Mouse (Mus musculus) kidney, embryonic 14.5 days (tissue): ENCODE measurements around the gene Gak. TPM values are rescaled to one million over a fixed set of nuclear protein-coding genes. Genes with fewer than 3 reads are reported as not detected.

ENCODE experiments used
- ATAC-seq: fragments of 200-750 bp; cut with Nextera tagmentation; 2 replicates; pipeline ENCODE4 v1.8.0; 2017; ENCODE audit warnings: moderate number of reproducible peaks, mild to moderate bottlenecking, moderate TSS enrichment, moderate library complexity; ENCODE audit not compliant: low FRiP score, low TSS enrichment
- H3K27ac ChIP-seq: fragments of 300-500 bp; sonication (generic); 2 replicates; pipeline ENCODE4 v1.5.1; 2014; ENCODE audit warnings: low read depth, mild to moderate bottlenecking, low read length, moderate library complexity, mixed read lengths
- H3K27me3 ChIP-seq: fragments of 300-500 bp; sonication (generic); 2 replicates; pipeline ENCODE4 v1.6.1; 2014; ENCODE audit warnings: mild to moderate bottlenecking, low read length; ENCODE audit not compliant: control insufficient read depth, insufficient read depth
- H3K36me3 ChIP-seq: fragments of 300-500 bp; sonication (generic); 2 replicates; pipeline ENCODE4 v1.6.1; 2014; ENCODE audit warnings: low read length, mixed read lengths; ENCODE audit not compliant: control insufficient read depth, insufficient read depth
- H3K4me1 ChIP-seq: fragments of 300-500 bp; sonication (generic); 2 replicates; pipeline ENCODE4 v1.6.1; 2014; ENCODE audit warnings: low read length, mixed read lengths; ENCODE audit not compliant: control insufficient read depth, insufficient read depth
- H3K4me2 ChIP-seq: fragments of 300-500 bp; sonication (generic); replicated peaks from 2 replicates; pipeline ENCODE4 v1.6.1; 2014; ENCODE audit warnings: low read depth, mild to moderate bottlenecking, low read length
- H3K4me3 ChIP-seq: fragments of 300-500 bp; sonication (generic); 2 replicates; pipeline ENCODE4 v1.5.1; 2014; ENCODE audit warnings: mild to moderate bottlenecking, low read length
- H3K9ac ChIP-seq: fragments of 300-500 bp; sonication (generic); 2 replicates; pipeline ENCODE4 v1.6.1; 2014; ENCODE audit warnings: low read depth, mild to moderate bottlenecking, low read length, moderate library complexity
- H3K9me3 ChIP-seq: fragments of 300-500 bp; sonication (generic); 2 replicates; pipeline ENCODE4 v1.6.1; 2016; ENCODE audit warnings: low read length; ENCODE audit not compliant: control insufficient read depth
- WGBS: fragments of 180-500 bp; shearing (Covaris S2); extraction: QIAGEN DNeasy Blood & Tissue Kit; methylation state at CpG from one replicate; pipeline ENCODE4 v1.1.7; 2014; 5-methylcytosine and 5-hydroxymethylcytosine counted together
- polyA plus RNA-seq: library from polyadenylated mRNA; unstranded; fragments of >200 nt; fragmentation: Nextera tagmentation; extraction: Ambion mirVana; gene quantifications from 2 replicates; pipeline ENCODE4 v1.2.1, GENCODE M21; 2014

Gak gene
- 30.4 and 48.8 TPM in 2 replicates for polyA plus RNA-seq

DNA sequence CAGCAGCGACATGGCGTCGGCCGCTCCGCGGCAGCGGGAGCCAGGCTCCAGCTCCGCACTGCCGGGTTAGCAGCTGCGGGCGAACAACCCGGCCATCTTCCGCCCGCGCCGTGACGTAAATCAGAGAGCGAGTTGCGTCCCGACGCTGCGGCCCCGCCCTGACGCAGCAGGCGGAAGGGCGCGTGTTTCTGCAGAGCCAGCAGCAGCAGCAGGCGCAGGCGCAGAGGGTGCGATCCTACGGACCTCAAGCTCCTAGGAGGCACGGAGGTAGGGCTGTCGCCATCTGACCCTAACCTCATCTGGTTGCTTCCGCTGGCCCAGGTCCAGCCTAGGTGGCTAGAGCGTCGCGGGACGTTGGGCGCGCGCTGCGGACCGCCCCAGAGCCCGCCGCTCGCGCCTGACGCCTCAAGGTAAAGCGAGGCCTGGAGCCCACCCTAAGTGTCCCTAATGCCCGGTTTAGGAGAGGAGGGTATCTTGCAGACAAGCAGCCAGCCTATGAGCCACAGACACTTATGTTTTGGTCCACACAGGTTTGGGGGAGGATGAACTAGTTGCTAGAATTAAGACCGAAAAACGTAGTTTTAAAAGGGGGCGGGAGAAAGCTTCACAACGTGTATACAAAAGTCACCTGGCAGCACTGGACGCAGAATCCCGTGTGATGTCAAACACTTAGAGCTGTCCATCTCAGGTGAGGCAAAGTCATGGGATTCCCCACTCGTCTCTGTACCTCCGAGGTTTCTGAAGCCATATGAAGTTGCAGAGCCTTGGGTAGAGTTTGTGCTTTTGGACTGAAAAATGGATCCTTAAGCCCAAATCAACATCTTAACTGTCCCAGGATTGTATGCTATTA lies at the start of gene Gak, which contains the start of gene Tmem175:
TSS of gene Gak (minus strand) at position 122 of the 850 bp plus-strand sequence.
TSS of gene Tmem175 (plus strand) at position 137 of the 850 bp plus-strand sequence.
- peak within 1 kb of the TSS; percentile 89 for H3K4me2 ChIP-seq
- H3K27me3 ChIP-seq: no peaks in the 10 kb centered on the region
- no peaks in the 10 kb centered on the region for H3K36me3 ChIP-seq
- H3K4me1 ChIP-seq: peaks cover 15% of the 10 kb centered on the region
- peak within 1 kb of the TSS; percentile 95 for H3K4me3 ChIP-seq
- H3K9ac ChIP-seq: peak within 1 kb of the TSS; percentile 93
- ATAC-seq: peak; percentile 97
- peak within 1 kb of the TSS; percentile 83 for H3K27ac ChIP-seq
- WGBS: under 1% methylated on average over 58 of the region's 58 CpGs
- H3K9me3 ChIP-seq: no peaks in the 10 kb centered on the region

DNA sequence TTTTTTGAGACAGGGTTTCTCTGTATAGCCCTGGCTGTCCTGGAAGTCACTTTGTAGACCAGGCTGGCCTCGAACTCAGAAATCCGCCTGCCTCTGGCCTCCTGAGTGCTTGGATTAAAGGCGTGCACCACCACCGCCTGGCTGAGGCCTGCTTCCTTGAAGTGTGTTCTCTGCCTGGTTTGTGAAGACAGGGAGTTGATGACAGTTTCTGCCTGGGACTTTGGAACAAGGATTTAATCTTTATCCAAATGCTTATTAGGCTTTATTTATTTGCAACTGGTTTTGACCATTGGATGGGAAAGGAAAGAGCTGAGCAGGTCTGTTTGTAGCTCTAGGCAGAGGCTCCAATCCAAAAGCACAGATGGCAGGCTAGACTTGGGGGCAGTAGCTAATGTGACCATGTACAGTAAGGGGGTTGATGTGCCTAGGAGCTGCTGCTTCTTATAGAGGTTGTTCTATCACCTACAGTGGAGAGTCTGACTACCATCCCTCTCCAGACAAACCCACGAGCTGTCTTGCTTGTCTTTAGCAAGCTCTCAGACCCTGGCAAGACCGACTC lies 48.8 kb upstream of the Gak start:
- Histone ChIP-seq H3K4me2 (no peak overlapping the region), H3K27me3 (no peaks in the 10 kb centered on the region), H3K9me3 (no peaks in the 10 kb centered on the region), H3K36me3 (no peaks in the 10 kb centered on the region), H3K27ac (no peak overlapping the region), H3K4me3 (no peak overlapping the region), H3K9ac (no peak overlapping the region), H3K4me1 (peaks cover 2% of the 10 kb centered on the region; the same call in 1 of the 2 replicates)
- WGBS: 93% methylated on average over 6 of the region's 6 CpGs
- no peak for ATAC-seq

DNA sequence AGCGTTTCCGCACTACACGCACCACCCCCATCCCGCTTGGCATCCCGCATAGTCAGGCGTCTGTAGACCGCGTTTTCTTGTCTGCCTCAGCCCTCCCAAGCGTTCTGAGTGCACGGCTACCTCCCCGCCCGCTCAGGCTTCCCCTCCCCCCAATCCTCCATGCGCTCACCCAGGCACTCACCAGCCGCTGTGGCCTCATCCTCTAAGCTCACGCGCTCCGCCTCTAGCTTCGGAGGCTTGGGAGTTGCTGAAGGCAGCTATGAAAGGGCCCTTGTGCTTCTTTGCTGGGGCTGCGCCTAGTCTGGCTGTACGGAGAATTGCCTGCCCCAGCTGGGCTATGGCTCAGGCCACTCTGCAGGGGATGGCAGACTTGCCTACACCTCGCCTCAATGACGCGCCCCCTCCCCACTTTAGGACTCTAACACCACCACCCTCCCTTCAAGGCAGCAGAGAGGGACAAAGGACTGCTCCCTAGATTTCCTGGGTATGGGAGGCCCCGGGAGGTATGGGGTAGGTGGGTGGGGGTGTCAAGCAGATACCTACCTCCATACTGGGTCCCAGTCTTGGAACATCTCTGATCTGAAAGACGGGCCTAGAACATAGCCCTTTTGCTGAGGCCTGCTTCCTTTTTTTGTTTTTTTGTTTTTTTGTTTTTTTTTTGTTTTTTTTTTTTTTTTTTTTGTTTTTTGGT lies 48.2 kb upstream of the Gak start:
- Histone ChIP-seq H3K9ac (peak overlapping the region; percentile 44; the same call in 1 of the 2 replicates), H3K27ac (peak overlapping the region; percentile 56; the same call in 1 of the 2 replicates), H3K27me3 (no peaks in the 10 kb centered on the region), H3K4me1 (peaks cover 2% of the 10 kb centered on the region; the same call in 1 of the 2 replicates), H3K4me3 (peak overlapping the region; percentile 27), H3K4me2 (peak overlapping the region; percentile 59), H3K36me3 (no peaks in the 10 kb centered on the region), H3K9me3 (no peaks in the 10 kb centered on the region)
- peak; percentile 86 for ATAC-seq
- WGBS: 4% methylated on average over 25 of the region's 25 CpGs

DNA sequence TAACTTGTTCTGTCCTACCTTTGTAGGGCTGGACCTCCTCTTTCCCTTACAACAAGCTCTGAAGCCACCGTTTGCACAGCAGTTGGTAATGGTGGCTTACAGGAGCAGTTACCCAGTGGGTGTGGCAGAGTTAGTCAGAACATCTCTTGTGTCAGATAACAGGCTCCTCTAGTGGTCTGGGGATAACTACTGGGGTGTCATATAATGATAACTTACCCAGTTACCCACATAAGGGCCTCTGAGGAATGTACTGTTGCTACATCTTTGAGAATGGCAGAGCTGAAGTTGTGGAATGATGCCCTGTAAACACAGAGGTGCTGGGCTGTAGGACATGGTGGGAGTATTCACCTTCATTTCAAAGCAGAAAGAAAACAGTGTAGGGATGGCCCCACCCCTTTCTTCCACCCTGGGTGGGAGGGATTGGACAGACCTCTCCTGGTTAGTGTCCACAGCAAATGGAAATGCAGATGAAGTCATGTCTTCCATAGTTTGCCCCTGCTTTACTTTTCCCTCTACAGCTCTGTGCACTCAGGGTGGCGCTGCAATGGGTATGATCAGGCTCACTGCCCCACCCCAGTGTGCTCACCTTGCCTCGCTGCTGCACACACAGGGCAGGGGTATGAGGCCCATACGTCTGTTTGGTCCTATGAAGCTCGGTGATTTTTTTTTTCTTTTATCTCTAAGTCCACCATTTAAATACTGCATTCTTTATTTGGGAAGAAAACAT lies 47.4 kb upstream of the Gak start:
- peak overlapping the region; percentile 59 for H3K4me2 ChIP-seq
- H3K36me3 ChIP-seq: 0 out of 2 replicates have a peak, but pooled peaks cover 4% of the 10 kb centered on the region
- no peaks in the 10 kb centered on the region for H3K27me3 ChIP-seq
- H3K4me3 ChIP-seq: peak overlapping the region; percentile 27
- peak overlapping the region; percentile 44; the same call in 1 of the 2 replicates for H3K9ac ChIP-seq
- peak; percentile 16 for ATAC-seq
- 8% methylated on average over 5 of the region's 5 CpGs for WGBS
- H3K27ac ChIP-seq: peak overlapping the region; percentile 32; the same call in 1 of the 2 replicates
- peaks cover 2% of the 10 kb centered on the region; the same call in 1 of the 2 replicates for H3K4me1 ChIP-seq
- H3K9me3 ChIP-seq: no peaks in the 10 kb centered on the region

DNA sequence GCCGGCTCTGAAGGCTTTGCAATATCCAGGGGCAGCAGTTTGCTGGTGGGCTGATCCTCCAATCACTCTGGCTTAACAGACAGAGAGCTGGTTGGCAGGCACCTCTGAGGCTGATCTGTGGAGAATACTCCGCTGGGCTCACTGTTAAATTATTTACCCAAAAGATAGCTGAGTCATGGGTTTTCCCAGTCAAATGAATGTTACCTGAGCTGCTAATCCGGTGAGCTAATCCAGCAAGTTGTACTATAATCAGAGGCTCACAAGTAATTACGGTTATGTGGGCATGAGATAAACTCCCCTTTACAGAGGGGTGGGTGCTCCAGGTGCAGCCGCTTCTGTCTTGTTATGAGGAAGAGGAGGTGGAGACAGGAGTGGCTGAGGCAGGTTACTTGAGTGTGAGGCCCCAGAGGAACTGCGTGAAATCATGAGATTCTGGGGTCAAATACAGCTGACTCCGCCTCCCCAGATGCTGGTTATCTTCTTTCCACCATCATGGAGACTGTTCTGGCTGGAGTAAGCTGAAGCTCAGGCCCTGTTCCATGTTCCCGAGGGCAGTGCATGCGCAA lies 45.8 kb upstream of the Gak start, which contains the start of gene Slc26a1:
TSS of gene Slc26a1 (minus strand) at position 319 of the 566 bp plus-strand sequence.
- ATAC-seq: no peak
- Histone ChIP-seq H3K36me3 (0 out of 2 replicates have a peak, but pooled peaks cover 4% of the 10 kb centered on the region), H3K27me3 (no peaks in the 10 kb centered on the region), H3K9ac (no peak within 1 kb of the TSS), H3K4me2 (no peak within 1 kb of the TSS), H3K4me3 (no peak within 1 kb of the TSS), H3K9me3 (no peaks in the 10 kb centered on the region), H3K27ac (no peak within 1 kb of the TSS), H3K4me1 (peaks cover 2% of the 10 kb centered on the region; the same call in 1 of the 2 replicates)
- WGBS: 71% methylated on average over 9 of the region's 9 CpGs

DNA sequence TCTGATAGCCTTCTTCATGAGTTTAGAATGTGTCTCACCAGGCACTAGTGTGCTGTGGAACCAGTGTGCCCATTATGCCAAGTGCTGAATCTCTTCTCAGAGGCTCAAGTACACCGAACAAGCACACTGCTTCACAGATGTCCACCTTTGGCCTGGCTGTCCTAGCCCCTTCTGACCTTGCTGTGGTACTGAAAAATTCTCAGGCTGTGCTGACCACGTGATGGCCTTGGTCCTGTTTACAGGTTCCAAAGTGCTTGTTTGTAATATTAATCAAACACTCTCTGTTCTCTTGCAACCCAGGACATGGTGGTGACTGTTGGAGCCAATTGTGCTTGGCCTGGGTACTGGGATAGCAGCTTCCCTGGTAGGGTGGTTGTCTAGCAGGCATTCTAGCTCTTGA lies 45.1 kb upstream of the Gak start:
- H3K9me3 ChIP-seq: no peaks in the 10 kb centered on the region
- H3K27me3 ChIP-seq: no peaks in the 10 kb centered on the region
- H3K4me2 ChIP-seq: no peak overlapping the region
- H3K9ac ChIP-seq: no peak overlapping the region
- H3K4me3 ChIP-seq: no peak overlapping the region
- H3K27ac ChIP-seq: no peak overlapping the region
- no peak for ATAC-seq
- H3K36me3 ChIP-seq: 0 out of 2 replicates have a peak, but pooled peaks cover 4% of the 10 kb centered on the region
- 77% methylated on average over 2 of the region's 2 CpGs for WGBS
- peaks cover 2% of the 10 kb centered on the region; the same call in 1 of the 2 replicates for H3K4me1 ChIP-seq

DNA sequence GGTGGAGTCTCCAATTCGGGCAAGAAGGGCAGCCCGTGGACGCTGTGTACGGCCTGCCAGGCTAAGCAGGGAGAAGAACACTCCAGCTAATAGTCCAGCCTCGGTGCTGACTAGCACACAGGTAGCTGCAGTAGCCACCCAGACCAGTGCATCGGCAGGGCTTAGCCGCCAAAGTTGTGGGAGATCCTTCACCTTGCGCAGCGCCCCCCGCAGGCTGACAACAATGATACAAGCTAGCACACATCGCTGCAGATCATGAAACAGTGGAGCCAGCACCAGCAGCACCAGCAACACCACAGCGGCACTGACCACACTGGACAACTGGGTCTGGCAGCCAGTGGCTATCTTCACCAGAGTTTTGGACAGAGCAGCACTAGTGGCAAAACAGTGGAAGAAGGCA lies 42.2 kb upstream of the Gak start:
- H3K4me2 ChIP-seq: no peak overlapping the region
- peaks cover 3% of the 10 kb centered on the region; the same call in 1 of the 2 replicates for H3K27me3 ChIP-seq
- no peaks in the 10 kb centered on the region for H3K9me3 ChIP-seq
- H3K4me1 ChIP-seq: 0 out of 2 replicates have a peak, but pooled peaks cover 4% of the 10 kb centered on the region
- no peak overlapping the region for H3K27ac ChIP-seq
- WGBS: 94% methylated on average over 12 of the region's 12 CpGs
- 0 out of 2 replicates have a peak, but pooled peaks cover 4% of the 10 kb centered on the region for H3K36me3 ChIP-seq
- no peak overlapping the region for H3K9ac ChIP-seq
- ATAC-seq: no peak
- H3K4me3 ChIP-seq: no peak overlapping the region

DNA sequence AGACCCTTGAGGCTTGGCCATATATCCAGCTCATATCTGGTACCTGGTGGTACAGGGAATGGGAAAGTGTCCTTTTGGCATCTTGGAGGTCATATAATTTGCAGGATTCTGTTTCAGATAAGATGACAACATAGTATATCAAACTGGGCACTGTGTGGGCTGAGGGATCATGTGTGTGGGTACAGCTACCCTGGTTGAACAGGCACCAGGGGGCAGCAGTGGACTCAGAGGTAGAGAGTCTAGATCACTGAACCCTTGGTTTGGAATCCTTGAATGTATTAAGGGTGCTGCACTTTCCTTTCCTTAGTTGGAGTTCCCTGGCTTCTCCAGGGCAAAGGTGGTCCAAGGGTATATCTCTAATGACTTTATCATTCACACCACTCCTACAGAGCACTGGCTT lies 41.2 kb upstream of the Gak start:
- Histone ChIP-seq H3K4me2 (no peak overlapping the region), H3K36me3 (0 out of 2 replicates have a peak, but pooled peaks cover 4% of the 10 kb centered on the region), H3K9me3 (no peaks in the 10 kb centered on the region), H3K27ac (no peak overlapping the region), H3K4me1 (0 out of 2 replicates have a peak, but pooled peaks cover 4% of the 10 kb centered on the region), H3K4me3 (no peak overlapping the region), H3K9ac (no peak overlapping the region), H3K27me3 (peaks cover 3% of the 10 kb centered on the region; the same call in 1 of the 2 replicates)
- ATAC-seq: 0 out of 2 replicates have a peak, but pooled peaks have one; percentile 16
